Mouse (Mus musculus) forebrain, postnatal 0 days (tissue): ENCODE results near the gene Ankrd35. TPM values are rescaled to one million over a fixed set of nuclear protein-coding genes. Genes with fewer than 3 reads are reported as not detected.

Source experiments
- ATAC-seq: fragments of 200-750 bp; cut with Nextera tagmentation; 2 replicates; pipeline ENCODE4 v1.8.0; 2017; ENCODE audit warnings: mild to moderate bottlenecking, moderate library complexity
- DNase-seq: peaks from one replicate; pipeline ENCODE4 v3.0.0-alpha.2; 2015
- H3K27ac ChIP-seq: fragments of 300-500 bp; sonication (generic); 2 replicates; pipeline ENCODE4 v1.5.1; 2014; ENCODE audit warnings: low read depth, mild to moderate bottlenecking, antibody characterized with exemption, low read length, moderate library complexity, mixed read lengths
- H3K27me3 ChIP-seq: fragments of 300-500 bp; sonication (generic); 2 replicates; pipeline ENCODE4 v1.6.1; 2014; ENCODE audit warnings: mild to moderate bottlenecking, low read length, mixed read lengths; ENCODE audit not compliant: insufficient read depth
- H3K36me3 ChIP-seq: fragments of 300-500 bp; sonication (generic); 2 replicates; pipeline ENCODE4 v1.6.1; 2014; ENCODE audit warnings: mild to moderate bottlenecking, moderate library complexity; ENCODE audit not compliant: insufficient read depth
- H3K4me1 ChIP-seq: fragments of 300-500 bp; sonication (generic); 2 replicates; pipeline ENCODE4 v1.6.1; 2014; ENCODE audit warnings: antibody characterized with exemption; ENCODE audit not compliant: insufficient read depth
- H3K4me2 ChIP-seq: fragments of 300-500 bp; sonication (generic); 2 replicates; pipeline ENCODE4 v1.6.1; 2014; ENCODE audit warnings: low read depth, mild to moderate bottlenecking, moderate library complexity
- H3K4me3 ChIP-seq: fragments of 300-500 bp; sonication (generic); 2 replicates; pipeline ENCODE4 v1.5.1; 2014; ENCODE audit warnings: low read depth, low read length, mixed read lengths
- H3K9ac ChIP-seq: fragments of 300-500 bp; sonication (generic); 2 replicates; pipeline ENCODE4 v1.6.1; 2014; ENCODE audit warnings: mild to moderate bottlenecking
- H3K9me3 ChIP-seq: fragments of 300-500 bp; sonication (generic); 2 replicates; pipeline ENCODE4 v1.6.1; 2016; ENCODE audit warnings: low read length
- CTCF ChIP-seq: sonication (generic); IDR thresholded peaks from 2 replicates; pipeline ENCODE4 v1.5.1; 2016; ENCODE audit warnings: antibody characterized with exemption, control low read depth, low read depth
- WGBS: fragments of 180-500 bp; shearing (Covaris S2); extraction: QIAGEN DNeasy Blood & Tissue Kit; methylation state at CpG from one replicate; pipeline ENCODE4 v1.1.7; 2014; 5-methylcytosine and 5-hydroxymethylcytosine counted together
- polyA plus RNA-seq: library from polyadenylated mRNA; unstranded; fragments of >200 nt; fragmentation: Nextera tagmentation; extraction: Ambion mirVana; gene quantifications from 2 replicates; pipeline ENCODE4 v1.2.1, GENCODE M21; 2015
- total RNA-seq: library from RNA; depleted of rRNA; stranded (reverse); fragments of >200 nt; gene quantifications from 2 replicates; pipeline ENCODE4 v1.2.3, GENCODE M21; 2014

The Ankrd35 gene
- total and polyA plus RNA-seq, 2 experiments from 2014 or later: 4.7 to 7.1 TPM

DNA sequence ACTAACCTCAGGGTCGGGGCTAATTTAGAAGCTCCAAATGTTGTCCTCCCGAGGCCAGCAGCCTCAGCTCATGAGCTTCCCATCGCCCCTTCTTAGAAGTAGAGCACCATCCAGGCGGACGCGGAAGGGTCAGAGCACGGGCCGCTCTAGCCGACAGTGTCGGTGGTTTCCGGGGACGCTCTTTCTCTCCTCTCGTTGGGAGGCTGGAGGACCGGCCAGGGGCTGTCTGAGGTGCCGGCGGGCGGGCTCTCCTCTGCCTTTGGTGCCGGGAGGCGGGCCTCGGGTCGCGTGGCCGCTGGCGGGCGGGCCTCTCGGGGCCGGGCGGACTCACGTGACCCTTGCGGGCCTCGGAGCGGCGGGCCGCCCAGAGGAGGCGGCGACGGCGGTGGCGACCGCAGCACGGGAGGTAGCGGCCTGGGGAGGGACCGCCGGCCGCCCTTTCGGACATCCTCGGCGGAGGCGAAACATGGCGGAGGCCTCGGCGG lies 57.5 kb downstream of the Ankrd35 start, which contains the start of the genes Polr3c and Rnf115:
Gene Polr3c, minus strand, starts transcription at position 286 of the 485 bp plus-strand sequence.
Gene Rnf115, plus strand, starts transcription at position 322 of the 485 bp plus-strand sequence.
- H3K4me3 ChIP-seq: peak within 1 kb of the TSS; percentile 56
- H3K4me1 ChIP-seq: peaks cover 11% of the 10 kb centered on the region; the same call in 1 of the 2 replicates
- 0 out of 2 replicates have a peak, but pooled peaks cover 7% of the 10 kb centered on the region for H3K36me3 ChIP-seq
- 3% methylated on average over 44 of the region's 52 CpGs for WGBS
- no peak for TF ChIP-seq CTCF
- ATAC-seq (peak; percentile 99), DNase-seq (peak; percentile 93)
- peak within 1 kb of the TSS; percentile 70 for H3K9ac ChIP-seq
- H3K27me3 ChIP-seq: no peaks in the 10 kb centered on the region
- H3K27ac ChIP-seq: peak within 1 kb of the TSS; percentile 79
- H3K4me2 ChIP-seq: peak within 1 kb of the TSS; percentile 64
- H3K9me3 ChIP-seq: no peaks in the 10 kb centered on the region

DNA sequence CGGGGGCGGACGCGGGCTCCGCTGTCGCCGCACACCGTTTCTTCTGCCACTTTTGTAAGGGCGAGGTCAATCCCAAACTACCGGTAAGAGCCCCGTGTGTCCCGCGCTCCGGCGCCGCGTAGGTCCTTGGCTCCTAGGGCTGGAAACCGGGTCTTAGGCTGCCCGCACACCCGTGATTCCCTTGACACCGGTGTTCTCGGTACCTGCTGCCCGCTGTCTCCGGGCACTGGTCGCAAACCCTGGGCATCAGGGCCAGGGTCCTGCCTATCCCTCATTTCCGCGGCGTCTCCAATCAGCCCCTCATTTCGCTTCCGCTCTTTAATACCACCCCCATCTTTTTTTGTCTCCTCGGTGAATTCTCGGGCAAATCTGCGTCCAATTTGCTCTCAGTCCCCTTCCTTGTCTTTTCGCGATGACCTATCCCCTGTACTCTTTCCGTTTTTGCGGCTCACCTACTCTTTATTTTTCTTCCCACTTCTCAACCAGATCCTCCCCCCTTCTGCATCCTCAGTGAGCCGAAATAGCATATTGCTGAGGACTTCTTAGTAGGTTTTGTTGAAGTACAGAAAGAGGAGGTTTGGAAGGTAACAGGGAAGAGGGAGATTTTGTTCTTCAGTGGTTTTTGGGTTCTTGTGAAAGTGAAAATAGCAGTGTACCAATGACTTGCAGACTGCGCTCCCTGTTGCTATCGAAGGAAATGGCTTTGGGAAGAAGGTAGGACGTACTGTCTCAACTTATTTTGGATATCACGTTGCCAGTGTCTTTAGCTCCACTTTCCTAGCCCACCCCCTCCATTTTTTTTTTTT lies 58.1 kb downstream of the Ankrd35 start:
- no peak for TF ChIP-seq CTCF
- DNase-seq (peak; percentile 35), ATAC-seq (no peak; the same call in none of the 2 replicates)
- H3K4me1 ChIP-seq: peaks cover 11% of the 10 kb centered on the region; the same call in 1 of the 2 replicates
- H3K27ac ChIP-seq: peak overlapping the region; percentile 79
- peak overlapping the region; percentile 56 for H3K4me3 ChIP-seq
- no peaks in the 10 kb centered on the region for H3K9me3 ChIP-seq
- WGBS: 3% methylated on average over 41 of the region's 42 CpGs
- peak overlapping the region; percentile 64 for H3K4me2 ChIP-seq
- no peaks in the 10 kb centered on the region for H3K27me3 ChIP-seq
- 0 out of 2 replicates have a peak, but pooled peaks cover 7% of the 10 kb centered on the region for H3K36me3 ChIP-seq
- H3K9ac ChIP-seq: peak overlapping the region; percentile 70

DNA sequence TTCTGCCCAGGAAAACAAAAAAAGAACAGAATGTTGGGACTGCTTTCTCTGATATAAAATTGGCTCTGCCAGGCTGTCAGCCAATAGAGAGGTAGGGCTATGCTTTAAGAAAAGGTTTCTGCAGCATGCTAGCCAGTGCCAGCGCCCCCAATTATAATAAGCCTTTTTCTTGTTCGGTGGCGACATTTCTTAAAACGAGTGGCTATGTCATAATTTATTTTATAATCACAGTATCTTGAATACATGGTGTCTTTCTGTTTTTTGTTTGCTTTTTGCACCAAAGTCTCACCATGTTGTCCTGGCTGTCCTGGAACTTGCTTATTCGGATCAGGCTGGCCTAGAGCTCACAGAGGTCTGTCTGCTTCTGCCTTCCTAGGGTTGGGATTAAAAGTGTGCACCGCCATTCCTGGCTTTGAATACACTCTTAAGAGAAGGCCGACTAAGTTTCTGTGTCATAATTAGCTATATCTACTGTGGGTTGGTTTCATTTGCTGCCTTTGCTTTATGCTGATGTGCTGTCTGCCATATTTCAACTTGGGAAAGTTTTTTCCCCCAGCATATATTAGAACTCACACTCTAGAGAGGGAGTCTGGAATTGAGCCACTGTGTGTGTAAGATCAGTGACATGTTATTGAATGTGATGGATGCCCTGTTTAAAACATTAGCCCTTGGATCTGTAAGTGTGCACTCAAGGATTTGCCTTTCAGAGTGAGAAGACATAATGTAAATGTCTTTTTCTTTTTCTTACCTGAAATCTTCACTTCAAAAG lies 58.9 kb downstream of the Ankrd35 start:
- no peak for DNase-seq
- 0 out of 2 replicates have a peak, but pooled peaks cover 1% of the 10 kb centered on the region for H3K36me3 ChIP-seq
- peak overlapping the region; percentile 64 for H3K4me2 ChIP-seq
- no peak for TF ChIP-seq CTCF
- H3K4me1 ChIP-seq: peaks cover 11% of the 10 kb centered on the region; the same call in 1 of the 2 replicates
- 22% methylated on average over 7 of the region's 7 CpGs for WGBS
- H3K27ac ChIP-seq: no peak overlapping the region
- no peaks in the 10 kb centered on the region for H3K27me3 ChIP-seq
- no peak for ATAC-seq
- H3K9me3 ChIP-seq: no peaks in the 10 kb centered on the region
- peak overlapping the region; percentile 70 for H3K9ac ChIP-seq
- peak overlapping the region; percentile 56 for H3K4me3 ChIP-seq

DNA sequence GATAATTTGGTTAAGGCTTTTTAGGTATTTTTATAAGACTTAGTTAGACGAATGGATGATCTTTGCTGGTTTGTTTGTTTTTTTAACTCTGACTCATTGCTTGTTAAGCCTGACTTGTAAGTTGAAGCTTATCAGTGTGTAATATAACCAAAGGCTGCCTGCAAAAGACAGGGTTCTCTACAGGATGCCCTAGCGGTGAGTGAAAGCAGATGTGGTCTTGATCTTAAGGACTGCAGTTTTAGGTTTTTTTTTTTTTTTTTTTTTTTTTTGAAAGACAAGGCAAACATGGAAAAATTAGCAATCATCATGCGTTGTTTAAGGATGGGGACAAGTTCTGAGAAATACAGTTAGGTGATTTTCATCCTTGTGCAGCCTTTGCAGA lies 59.5 kb downstream of the Ankrd35 start:
- peaks cover 11% of the 10 kb centered on the region; the same call in 1 of the 2 replicates for H3K4me1 ChIP-seq
- no peaks in the 10 kb centered on the region for H3K27me3 ChIP-seq
- no peak for TF ChIP-seq CTCF
- no peak overlapping the region for H3K27ac ChIP-seq
- H3K4me3 ChIP-seq: no peak overlapping the region
- no peak overlapping the region for H3K9ac ChIP-seq
- H3K36me3 ChIP-seq: no peaks in the 10 kb centered on the region
- H3K4me2 ChIP-seq: no peak overlapping the region; the same call in 1 of the 2 replicates
- ATAC-seq (no peak), DNase-seq (no peak)
- H3K9me3 ChIP-seq: no peaks in the 10 kb centered on the region
- 87% methylated on average over 3 of the region's 3 CpGs for WGBS

DNA sequence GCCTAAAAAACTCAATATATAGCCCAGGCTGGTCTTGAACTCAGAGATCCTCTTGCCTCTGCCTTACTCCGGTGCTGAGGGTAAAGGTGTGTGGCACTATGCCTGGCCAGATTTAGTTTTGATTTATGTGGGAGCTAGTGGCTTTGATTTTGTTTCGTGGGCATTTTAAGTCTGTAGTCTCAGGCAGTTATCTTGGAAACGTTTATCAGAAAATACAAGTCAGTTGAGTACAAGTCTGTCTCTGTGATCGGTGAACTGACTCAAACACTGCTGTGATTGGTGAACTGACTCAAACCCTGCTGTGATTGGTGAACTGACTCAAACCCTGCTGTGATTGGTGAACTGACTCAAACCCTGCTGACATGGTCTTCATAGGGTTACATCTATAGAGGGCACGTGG lies 60.9 kb downstream of the Ankrd35 start:
- ATAC-seq: no peak
- Histone ChIP-seq H3K4me3 (no peak overlapping the region), H3K36me3 (no peaks in the 10 kb centered on the region), H3K9ac (no peak overlapping the region), H3K27ac (no peak overlapping the region), H3K4me2 (no peak overlapping the region), H3K9me3 (no peaks in the 10 kb centered on the region), H3K27me3 (no peaks in the 10 kb centered on the region), H3K4me1 (peaks cover 11% of the 10 kb centered on the region; the same call in 1 of the 2 replicates)
- no peak for DNase-seq
- WGBS: 76% methylated on average over 5 of the region's 5 CpGs
- no peak for TF ChIP-seq CTCF

DNA sequence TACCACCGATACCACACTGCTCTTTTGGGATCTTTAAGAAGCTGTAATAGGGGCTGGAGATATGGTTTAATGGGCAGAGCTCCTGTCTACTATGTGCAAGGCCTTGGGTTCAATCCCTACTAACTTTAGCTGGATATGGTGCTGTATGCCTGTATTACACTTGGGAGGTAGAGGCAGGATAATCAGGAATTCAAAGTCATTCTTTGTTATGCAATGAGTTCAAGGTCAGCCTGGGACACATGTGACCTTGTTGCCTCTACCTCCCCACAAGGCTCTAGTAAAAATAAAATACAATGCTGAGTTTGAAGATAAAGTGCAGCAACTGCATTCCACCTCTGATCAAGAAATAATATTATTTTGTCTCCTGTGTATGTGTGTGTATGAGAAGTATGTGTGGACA lies 64.1 kb downstream of the Ankrd35 start:
- Histone ChIP-seq H3K4me3 (no peak overlapping the region), H3K27ac (no peak overlapping the region), H3K4me2 (no peak overlapping the region), H3K4me1 (peaks cover under 1% of the 10 kb centered on the region; the same call in 1 of the 2 replicates), H3K9me3 (no peaks in the 10 kb centered on the region), H3K36me3 (no peaks in the 10 kb centered on the region), H3K9ac (no peak overlapping the region), H3K27me3 (no peaks in the 10 kb centered on the region)
- DNase-seq: no peak
- WGBS: 97% methylated on average over 1 of the region's 1 CpGs
- ATAC-seq: no peak
- TF ChIP-seq CTCF: no peak
